Mouse (Mus musculus) ES-E14 (cell line): ENCODE results near the gene Olfm1.

Experiments
- CHD2 ChIP-seq: IDR thresholded peaks from 2 replicates; pipeline ENCODE4 v1.6.1; 2014; ENCODE audit warnings: mild to moderate bottlenecking, low read depth, low read length, inconsistent platforms
- HCFC1 ChIP-seq: IDR thresholded peaks from 2 replicates; pipeline ENCODE4 v1.6.1; 2012; ENCODE audit warnings: low read length, inconsistent platforms, borderline replicate concordance; ENCODE audit not compliant: insufficient read depth
- MAFK ChIP-seq: IDR thresholded peaks from 2 replicates; pipeline ENCODE4 v1.6.1; 2014; ENCODE audit warnings: mild to moderate bottlenecking, low read depth, low read length, inconsistent platforms; ENCODE audit not compliant: insufficient read depth
- ZC3H11A ChIP-seq: IDR thresholded peaks from 2 replicates; pipeline ENCODE4 v1.6.1; 2012; ENCODE audit warnings: low read depth, mild to moderate bottlenecking, inconsistent platforms, low read length, borderline replicate concordance
- ZNF384 ChIP-seq: IDR thresholded peaks from 2 replicates; pipeline ENCODE4 v1.6.1; 2012; ENCODE audit warnings: low read depth, low read length, inconsistent platforms

DNA sequence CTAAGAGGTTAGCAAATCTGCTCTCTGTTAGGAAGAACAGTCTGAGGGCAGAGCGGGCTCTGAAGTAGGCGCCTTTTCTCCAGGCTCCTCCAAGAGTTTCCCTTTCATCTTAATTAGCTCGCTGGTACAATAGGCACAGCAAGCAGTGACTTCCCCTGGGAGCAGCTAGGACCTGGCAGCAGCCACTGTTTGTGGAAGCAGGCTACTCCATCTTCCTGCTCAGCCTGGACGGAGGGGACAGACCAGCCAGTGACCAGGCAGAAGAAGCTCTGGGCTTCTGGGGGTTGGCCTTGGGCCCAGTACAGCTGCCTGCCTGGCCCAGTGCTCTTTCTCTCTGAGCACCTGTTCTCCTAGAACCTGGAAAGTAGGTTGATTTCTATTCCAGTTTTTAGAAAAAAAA lies 77.8 kb downstream of the Olfm1 start:
- TF ChIP-seq ZC3H11A (no peak), MAFK (no peak), ZNF384 (no peak), CHD2 (no peak), HCFC1 (no peak)
